Mouse (Mus musculus): ENCODE results near the gene Zbtb16.

DNA sequence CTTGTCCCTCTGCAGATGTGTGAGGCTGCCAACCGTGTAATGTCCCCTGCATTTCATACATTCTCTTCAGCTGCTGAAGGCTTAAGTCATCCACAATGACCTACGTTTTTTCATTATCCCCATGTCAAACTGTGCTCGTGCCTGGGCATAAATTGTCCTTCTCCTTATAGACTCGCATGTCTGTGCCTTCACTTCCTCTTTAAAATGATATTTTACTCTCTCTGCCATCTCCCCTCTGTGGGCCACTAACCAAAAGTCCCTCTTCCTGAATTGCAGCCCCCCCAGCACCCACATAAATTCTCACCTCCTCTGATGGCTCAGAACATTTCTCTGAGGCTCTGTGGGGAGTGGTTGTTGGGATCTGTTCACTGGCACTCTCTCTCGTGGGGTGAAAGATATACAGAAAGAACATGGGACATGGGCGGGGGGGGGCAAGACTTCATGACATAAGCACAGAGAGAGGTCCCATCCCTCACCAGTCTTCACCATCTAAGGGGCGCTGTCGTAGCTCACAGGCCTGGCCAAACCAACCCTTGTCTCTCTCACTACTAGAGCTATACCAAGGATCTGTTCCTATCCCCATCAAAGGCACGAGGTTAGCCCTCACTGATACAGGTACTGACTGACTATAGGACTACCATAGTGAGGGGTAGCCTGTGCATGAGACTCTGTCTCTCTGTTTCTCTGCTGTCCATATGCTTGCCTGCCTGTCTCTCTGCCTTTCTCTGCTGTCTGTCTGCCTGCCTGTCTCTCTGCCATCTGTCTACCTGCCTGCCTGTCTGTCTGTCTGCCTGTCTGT, 174.6 kb downstream of the Zbtb16 start:
- TF ChIP-seq UBTF (IDR thresholded peaks at IDR 0.05; ENCODE audit: borderline replicate concordance, insufficient read depth, low read depth, low read length) (no peak), POLR2A (IDR thresholded peaks at IDR 0.05; ENCODE audit: control insufficient read depth in 1 of 2, insufficient read depth in 1 of 2, low read depth in 1 of 2, low read length in 2 of 2, poor library complexity in 1 of 2) (no peak), RCOR1 (IDR thresholded peaks at IDR 0.05; ENCODE audit: low read depth, low read length) (no peak), CTCF (IDR thresholded peaks at IDR 0.05 in 2 of 3, conservative IDR thresholded peaks at IDR 0.05 in 1 of 3; ENCODE audit: control insufficient read depth in 1 of 3, insufficient read depth in 1 of 3, low read depth in 2 of 3, low read length in 3 of 3, poor library complexity in 1 of 3, severe bottlenecking in 1 of 3) (no peak), E2F4 (IDR thresholded peaks at IDR 0.05; ENCODE audit: borderline replicate concordance, low read depth, low read length) (no peak), GATA1 (IDR thresholded peaks at IDR 0.05; ENCODE audit: low read depth, low read length) (no peak), ZNF384 (IDR thresholded peaks at IDR 0.05; ENCODE audit: low read depth, low read length) (no peak), TAL1 (IDR thresholded peaks at IDR 0.05; ENCODE audit: low read length) (no peak), TCF12 (IDR thresholded peaks at IDR 0.05; ENCODE audit: low read depth, low read length) (no peak), RAD21 (IDR thresholded peaks at IDR 0.05; ENCODE audit: low read depth, low read length) (no peak), USF2 (IDR thresholded peaks at IDR 0.05; ENCODE audit: borderline replicate concordance in 1 of 2, insufficient read depth in 1 of 2, low read depth in 1 of 2, low read length in 2 of 2) (no peak)
